Mouse (Mus musculus) ES-E14 (cell line): ENCODE measurements at regions not wholly inside any gene's neighbourhood (a gene's known extent, or its start where the extent isn't known, plus 50 kb on each side); places are given as distances from the start of the nearest gene placed in this dataset.

Experiments used
- DNase-seq: peaks from one replicate; pipeline ENCODE4 v3.0.0-alpha.2; 2013; ENCODE audit warnings: low read depth, low spot score
- H3K27ac ChIP-seq: 2 replicates; pipeline ENCODE4 v1.5.1; 2012; ENCODE audit warnings: low read depth, mild to moderate bottlenecking, low read length, moderate library complexity, mixed read lengths; ENCODE audit not compliant: poor library complexity, insufficient read depth, severe bottlenecking
- H3K36me3 ChIP-seq: 2 replicates; pipeline ENCODE4 v1.6.1; 2012; ENCODE audit warnings: mild to moderate bottlenecking, low read length, moderate library complexity, mixed read lengths; ENCODE audit not compliant: control insufficient read depth, poor library complexity, insufficient read depth, severe bottlenecking
- H3K4me1 ChIP-seq, 2 experiments: fragments of 150-350 bp in 1 of 2; sonication (generic) in 1 of 2; 2 replicates each; pipeline ENCODE4 v1.6.1; 2012; ENCODE audit warnings: low read length in 2 of 2, mild to moderate bottlenecking in 1 of 2, mixed read lengths in 1 of 2; ENCODE audit not compliant: control insufficient read depth in 2 of 2, insufficient read depth in 2 of 2, poor library complexity in 1 of 2
- H3K4me3 ChIP-seq, 2 experiments: fragments of 150-350 bp in 1 of 2; sonication (generic) in 1 of 2; 2 replicates each; pipeline ENCODE4 v1.5.1; 2012; ENCODE audit warnings: low read length in 2 of 2, low read depth in 1 of 2, mild to moderate bottlenecking in 1 of 2, mixed read lengths in 1 of 2; ENCODE audit not compliant: insufficient read depth in 1 of 2, poor library complexity in 1 of 2, severe bottlenecking in 1 of 2
- H3K9ac ChIP-seq: 2 replicates; pipeline ENCODE4 v1.6.1; 2012; ENCODE audit warnings: low read depth, mild to moderate bottlenecking, low read length, mixed read lengths; ENCODE audit not compliant: poor library complexity, insufficient read depth, severe bottlenecking
- H3K9me3 ChIP-seq: fragments of 150-350 bp; sonication (generic); 2 replicates; pipeline ENCODE4 v1.6.1; 2012; ENCODE audit warnings: low read depth, mild to moderate bottlenecking, low read length; ENCODE audit not compliant: control insufficient read depth, insufficient read depth
- CHD2 ChIP-seq: IDR thresholded peaks from 2 replicates; pipeline ENCODE4 v1.6.1; 2014; ENCODE audit warnings: mild to moderate bottlenecking, low read depth, low read length, inconsistent platforms
- HCFC1 ChIP-seq: IDR thresholded peaks from 2 replicates; pipeline ENCODE4 v1.6.1; 2012; ENCODE audit warnings: low read length, inconsistent platforms, borderline replicate concordance; ENCODE audit not compliant: insufficient read depth
- MAFK ChIP-seq: IDR thresholded peaks from 2 replicates; pipeline ENCODE4 v1.6.1; 2014; ENCODE audit warnings: mild to moderate bottlenecking, low read depth, low read length, inconsistent platforms; ENCODE audit not compliant: insufficient read depth
- ZC3H11A ChIP-seq: IDR thresholded peaks from 2 replicates; pipeline ENCODE4 v1.6.1; 2012; ENCODE audit warnings: low read depth, mild to moderate bottlenecking, inconsistent platforms, low read length, borderline replicate concordance
- ZNF384 ChIP-seq: IDR thresholded peaks from 2 replicates; pipeline ENCODE4 v1.6.1; 2012; ENCODE audit warnings: low read depth, low read length, inconsistent platforms
- in situ Hi-C, 2 experiments: fragments of 600-800 bp; cut with MboI; formaldehyde crosslinking; loops; one replicate each; pipeline ENCODE4 v1.15.1; 2025; ENCODE audit warnings: low sequenced_read_pairs in 2 of 2, inconsistent platforms in 1 of 2; ENCODE audit not compliant: unreplicated experiment in 2 of 2

GRCm38 (mm10) chr9:91960556-91961325 lies 232.0 kb upstream of the Plscr5 start:
- H3K27ac ChIP-seq: no peak overlapping the region
- H3K9ac ChIP-seq: no peak overlapping the region
- TF ChIP-seq CHD2 (no peak), ZC3H11A (no peak), HCFC1 (no peak), MAFK (no peak), ZNF384 (no peak)
- H3K36me3 ChIP-seq: no peaks in the 10 kb centered on the region
- H3K4me3 ChIP-seq: no peak overlapping the region
- no peaks in the 10 kb centered on the region for H3K4me1 ChIP-seq
- no peak for DNase-seq
- in situ Hi-C loops: no loop called here
- H3K9me3 ChIP-seq: no peaks in the 10 kb centered on the region

DNA sequence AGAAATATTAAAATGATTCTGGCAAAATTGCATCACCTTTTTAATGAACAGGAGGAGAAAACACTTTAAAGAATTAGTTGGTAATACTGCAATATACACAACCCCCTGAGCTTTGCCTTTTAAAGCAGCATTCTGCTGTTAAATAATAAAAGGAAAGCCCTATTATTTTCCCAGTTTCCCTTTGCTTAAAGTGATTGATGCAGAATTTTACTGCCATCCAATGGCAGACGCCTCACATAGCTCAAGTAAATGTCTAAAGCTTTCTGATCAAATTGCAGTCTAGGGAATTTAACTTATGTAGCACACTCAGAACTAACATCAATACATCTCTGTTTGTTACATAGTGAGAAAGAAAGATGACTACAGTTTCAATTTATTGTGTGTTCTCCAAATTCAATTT lies 233.1 kb upstream of the Plscr5 start:
- Histone ChIP-seq H3K4me3 (no peak overlapping the region), H3K9ac (no peak overlapping the region), H3K4me1 (no peaks in the 10 kb centered on the region), H3K27ac (no peak overlapping the region), H3K36me3 (no peaks in the 10 kb centered on the region), H3K9me3 (no peaks in the 10 kb centered on the region)
- no peak for DNase-seq
- in situ Hi-C loops: no loop called here
- no peak for TF ChIP-seq ZNF384
- TF ChIP-seq HCFC1: no peak
- no peak for TF ChIP-seq MAFK
- no peak for TF ChIP-seq CHD2
- no peak for TF ChIP-seq ZC3H11A

GRCm38 (mm10) chr9:91959076-91959475 lies 233.7 kb upstream of the Plscr5 start:
- no peaks in the 10 kb centered on the region for H3K9me3 ChIP-seq
- H3K9ac ChIP-seq: no peak overlapping the region
- no peaks in the 10 kb centered on the region for H3K4me1 ChIP-seq
- H3K4me3 ChIP-seq: no peak overlapping the region
- no peak overlapping the region for H3K27ac ChIP-seq
- DNase-seq: no peak
- TF ChIP-seq ZC3H11A (no peak), ZNF384 (no peak), HCFC1 (no peak), MAFK (no peak), CHD2 (no peak)
- in situ Hi-C loops: no loop called here
- H3K36me3 ChIP-seq: no peaks in the 10 kb centered on the region

- Histone ChIP-seq H3K4me3 (no peak overlapping the region), H3K27ac (no peak overlapping the region), H3K4me1 (no peaks in the 10 kb centered on the region), H3K9ac (no peak overlapping the region), H3K9me3 (no peaks in the 10 kb centered on the region), H3K36me3 (no peaks in the 10 kb centered on the region)
- in situ Hi-C loops: no loop called here
- TF ChIP-seq HCFC1 (no peak), MAFK (no peak), ZNF384 (no peak), ZC3H11A (no peak), CHD2 (no peak)
- DNase-seq: no peak
Observed at GRCm38 (mm10) chr9:91958421-91958820, 234.3 kb upstream of the Plscr5 start.

DNA sequence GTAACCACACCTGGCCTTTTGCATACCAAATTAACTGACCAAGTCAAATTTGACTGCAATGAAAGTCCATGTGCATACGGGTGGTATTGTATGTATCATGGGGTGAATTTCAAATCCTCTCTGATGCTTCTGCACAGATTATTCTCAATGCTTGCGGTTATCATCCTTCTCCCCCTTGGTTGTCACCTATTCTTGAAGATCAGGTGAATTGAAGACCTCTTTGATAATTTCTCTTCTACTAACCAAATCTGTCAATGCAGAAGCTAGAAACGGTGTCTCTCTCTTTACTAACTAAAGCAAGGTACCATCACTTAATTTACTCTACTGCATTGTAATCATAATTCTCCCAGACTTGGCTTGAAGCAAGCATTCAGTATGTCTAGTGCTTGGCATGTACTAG lies 235.7 kb upstream of the Plscr5 start:
- H3K9me3 ChIP-seq: no peaks in the 10 kb centered on the region
- H3K36me3 ChIP-seq: no peaks in the 10 kb centered on the region
- H3K4me3 ChIP-seq: no peak overlapping the region
- no peak for DNase-seq
- TF ChIP-seq CHD2: no peak
- TF ChIP-seq HCFC1: no peak
- TF ChIP-seq ZNF384: no peak
- no peak for TF ChIP-seq MAFK
- no peak for TF ChIP-seq ZC3H11A
- no peak overlapping the region for H3K9ac ChIP-seq
- H3K4me1 ChIP-seq: no peaks in the 10 kb centered on the region
- in situ Hi-C loops: no loop called here
- H3K27ac ChIP-seq: no peak overlapping the region
